Mouse (Mus musculus): ENCODE measurements around the gene Abcc6. TPM values are rescaled to one million over a fixed set of nuclear protein-coding genes. Genes with fewer than 3 reads are reported as not detected.

Abcc6 gene
- polyA plus RNA-seq, 1 experiment from 2014 or later = 0.18 TPM

- Histone ChIP-seq H3K9me3 (replicated peaks; ENCODE audit: control insufficient read depth, low read length) (no peaks in the 10 kb centered on the region), H3K9ac (replicated peaks; ENCODE audit: low read length) (no peak overlapping the region), H3K4me3 (ENCODE audit: low read depth, low read length) (no peak overlapping the region), H3K4me1 (ENCODE audit: control insufficient read depth, insufficient read depth, low read length) (peaks cover 9% of the 10 kb centered on the region; the same call in 1 of the 2 replicates), H3K4me2 (ENCODE audit: low read depth, low read length) (no peak overlapping the region), H3K27me3 (ENCODE audit: control insufficient read depth, insufficient read depth, low read length) (no peaks in the 10 kb centered on the region), H3K36me3 (replicated peaks; ENCODE audit: control insufficient read depth, insufficient read depth, low read depth, low read length) (no peaks in the 10 kb centered on the region; the same call in 1 of the 2 replicates), H3K27ac (replicated peaks; ENCODE audit: low read depth, low read length) (no peak overlapping the region)
- DNase-seq (ENCODE audit: low spot score) (no peak), ATAC-seq (replicated peaks; ENCODE audit: insufficient number of reproducible peaks, low FRiP score, low TSS enrichment, low read depth) (no peak)
- WGBS = 79% methylated on average over 4 of the region's 4 CpGs
Observed at GRCm38 (mm10) chr7:45919761-45920160, 110.3 kb downstream of the Abcc6 start.

- H3K4me2 ChIP-seq (ENCODE audit: low read depth, low read length) = no peak overlapping the region
- peaks cover 9% of the 10 kb centered on the region; the same call in 1 of the 2 replicates for H3K4me1 ChIP-seq (ENCODE audit: control insufficient read depth, insufficient read depth, low read length)
- H3K9me3 ChIP-seq (replicated peaks; ENCODE audit: control insufficient read depth, low read length) = no peaks in the 10 kb centered on the region
- H3K27ac ChIP-seq (replicated peaks; ENCODE audit: low read depth, low read length) = no peak overlapping the region
- no peaks in the 10 kb centered on the region for H3K27me3 ChIP-seq (ENCODE audit: control insufficient read depth, insufficient read depth, low read length)
- no peak overlapping the region for H3K9ac ChIP-seq (replicated peaks; ENCODE audit: low read length)
- ATAC-seq (replicated peaks; ENCODE audit: insufficient number of reproducible peaks, low FRiP score, low TSS enrichment, low read depth) (no peak), DNase-seq (ENCODE audit: low spot score) (no peak)
- H3K36me3 ChIP-seq (replicated peaks; ENCODE audit: control insufficient read depth, insufficient read depth, low read depth, low read length) = no peaks in the 10 kb centered on the region; the same call in 1 of the 2 replicates
- WGBS = 68% methylated on average over 14 of the region's 14 CpGs
- no peak overlapping the region for H3K4me3 ChIP-seq (ENCODE audit: low read depth, low read length)
Observed at GRCm38 (mm10) chr7:45919083-45919671, 110.9 kb downstream of the Abcc6 start.

GRCm38 (mm10) chr7:45917926-45918325 is 112.2 kb downstream of the Abcc6 start:
- no peak for ATAC-seq (replicated peaks; ENCODE audit: insufficient number of reproducible peaks, low FRiP score, low TSS enrichment, low read depth)
- H3K4me1 ChIP-seq (ENCODE audit: control insufficient read depth, insufficient read depth, low read length) = peaks cover 9% of the 10 kb centered on the region; the same call in 1 of the 2 replicates
- no peaks in the 10 kb centered on the region for H3K9me3 ChIP-seq (replicated peaks; ENCODE audit: control insufficient read depth, low read length)
- peak overlapping the region; percentile 75; the same call in 1 of the 2 replicates for H3K27ac ChIP-seq (replicated peaks; ENCODE audit: low read depth, low read length)
- H3K4me3 ChIP-seq (ENCODE audit: low read depth, low read length) = no peak overlapping the region
- H3K4me2 ChIP-seq (ENCODE audit: low read depth, low read length) = no peak overlapping the region
- H3K36me3 ChIP-seq (replicated peaks; ENCODE audit: control insufficient read depth, insufficient read depth, low read depth, low read length) = no peaks in the 10 kb centered on the region; the same call in 1 of the 2 replicates
- no peak for DNase-seq (ENCODE audit: low spot score)
- WGBS = 87% methylated on average over 15 of the region's 15 CpGs
- no peaks in the 10 kb centered on the region for H3K27me3 ChIP-seq (ENCODE audit: control insufficient read depth, insufficient read depth, low read length)
- peak overlapping the region; percentile 41; the same call in 1 of the 2 replicates for H3K9ac ChIP-seq (replicated peaks; ENCODE audit: low read length)

Other genes starting within 250 kb of the Abcc6 start
- gene Lmtk3, start 246.6 kb downstream of the Abcc6 start, polyA plus RNA-seq (2014; fragmentation: Nextera tagmentation; extraction: Ambion mirVana) = 2.9 and 3.2 TPM in 2 replicates
- gene Sult2b1, start 245.6 kb downstream of the Abcc6 start, polyA plus RNA-seq (2014; fragmentation: Nextera tagmentation; extraction: Ambion mirVana) = 1.8 and 2.0 TPM in 2 replicates
- 168 and 170 TPM in 2 replicates for gene Cyth2, start 215.7 kb downstream of the Abcc6 start, polyA plus RNA-seq (2014; fragmentation: Nextera tagmentation; extraction: Ambion mirVana)
- 2.1 and 2.7 TPM in 2 replicates for gene Kcnj14, start 205.5 kb downstream of the Abcc6 start, polyA plus RNA-seq (2014; fragmentation: Nextera tagmentation; extraction: Ambion mirVana)
- gene Grwd1, start 199.4 kb downstream of the Abcc6 start, polyA plus RNA-seq (2014; fragmentation: Nextera tagmentation; extraction: Ambion mirVana) = 78.6 and 81.7 TPM in 2 replicates
- 85.2 and 85.7 TPM in 2 replicates for gene Kdelr1, start 157.5 kb downstream of the Abcc6 start, polyA plus RNA-seq (2014; fragmentation: Nextera tagmentation; extraction: Ambion mirVana)
- 0.13 and 0.18 TPM in 2 replicates for gene Grin2d, start 151.9 kb downstream of the Abcc6 start, polyA plus RNA-seq (2014; fragmentation: Nextera tagmentation; extraction: Ambion mirVana)
- gene Syngr4, start 133.6 kb downstream of the Abcc6 start, polyA plus RNA-seq (2014; fragmentation: Nextera tagmentation; extraction: Ambion mirVana) = 0.85 and 1.0 TPM in 2 replicates
- gene Tmem143, start 133.4 kb downstream of the Abcc6 start, polyA plus RNA-seq (2014; fragmentation: Nextera tagmentation; extraction: Ambion mirVana) = 2.7 and 3.9 TPM in 2 replicates
- gene Emp3, start 108.9 kb downstream of the Abcc6 start, polyA plus RNA-seq (2014; fragmentation: Nextera tagmentation; extraction: Ambion mirVana) = 24.9 and 29.2 TPM in 2 replicates
- gene Ccdc114, start 106.2 kb downstream of the Abcc6 start, polyA plus RNA-seq (2014; fragmentation: Nextera tagmentation; extraction: Ambion mirVana) = 2.1 and 2.4 TPM in 2 replicates
- gene Nomo1, start 3.4 kb upstream of the Abcc6 start, polyA plus RNA-seq (2014; fragmentation: Nextera tagmentation; extraction: Ambion mirVana) = 11.3 and 11.8 TPM in 2 replicates
- gene Kcnj11, start 70.5 kb upstream of the Abcc6 start, polyA plus RNA-seq (2014; fragmentation: Nextera tagmentation; extraction: Ambion mirVana) = 0.32 TPM in 1 of 2 replicates, not detected in the other
- 0.20 and 0.96 TPM in 2 replicates for gene Abcc8, start 149.7 kb upstream of the Abcc6 start, polyA plus RNA-seq (2014; fragmentation: Nextera tagmentation; extraction: Ambion mirVana)
- gene Ush1c, start 208.2 kb upstream of the Abcc6 start, polyA plus RNA-seq (2014; fragmentation: Nextera tagmentation; extraction: Ambion mirVana) = 2.9 and 3.5 TPM in 2 replicates
- gene Otog, start 210.7 kb upstream of the Abcc6 start, polyA plus RNA-seq (2014; fragmentation: Nextera tagmentation; extraction: Ambion mirVana) = 0.17 and 0.21 TPM in 2 replicates

Measured in embryonic facial prominence, embryonic 11.5 days (tissue).